Mouse (Mus musculus) embryonic facial prominence, embryonic 12.5 days (tissue): ENCODE measurements at regions not wholly inside any gene's neighbourhood (a gene's known extent, or its start where the extent isn't known, plus 50 kb on each side); places are given as distances from the start of the nearest gene placed in this dataset.

Experiments
- ATAC-seq: fragments of 200-750 bp; cut with Nextera tagmentation; 2 replicates; pipeline ENCODE4 v1.8.0; 2017; ENCODE audit not compliant: insufficient number of reproducible peaks, insufficient read depth, low FRiP score, low TSS enrichment
- H3K27ac ChIP-seq: fragments of 300-500 bp; sonication (generic); 2 replicates; pipeline ENCODE4 v1.5.1; 2016; ENCODE audit warnings: mild to moderate bottlenecking
- H3K27me3 ChIP-seq: fragments of 300-500 bp; sonication (generic); 2 replicates; pipeline ENCODE4 v1.6.1; 2016; ENCODE audit warnings: mild to moderate bottlenecking, moderate library complexity
- H3K36me3 ChIP-seq: fragments of 300-500 bp; sonication (generic); 2 replicates; pipeline ENCODE4 v1.6.1; 2016; ENCODE audit warnings: mild to moderate bottlenecking
- H3K4me1 ChIP-seq: fragments of 300-500 bp; sonication (generic); 2 replicates; pipeline ENCODE4 v1.6.1; 2016
- H3K4me2 ChIP-seq: fragments of 300-500 bp; sonication (generic); replicated peaks from 2 replicates; pipeline ENCODE4 v1.6.1; 2016; ENCODE audit warnings: mild to moderate bottlenecking, moderate library complexity
- H3K4me3 ChIP-seq: fragments of 300-500 bp; sonication (generic); 2 replicates; pipeline ENCODE4 v1.5.1; 2016; ENCODE audit warnings: mild to moderate bottlenecking
- H3K9ac ChIP-seq: fragments of 300-500 bp; sonication (generic); 2 replicates; pipeline ENCODE4 v1.6.1; 2016; ENCODE audit warnings: mild to moderate bottlenecking, moderate library complexity
- H3K9me3 ChIP-seq: fragments of 300-500 bp; sonication (generic); 2 replicates; pipeline ENCODE4 v1.6.1; 2016; ENCODE audit warnings: mild to moderate bottlenecking, moderate library complexity
- WGBS: fragments of 180-500 bp; shearing (Covaris S2); methylation state at CpG from one replicate; pipeline ENCODE4 v1.1.7; 2016; 5-methylcytosine and 5-hydroxymethylcytosine counted together

DNA sequence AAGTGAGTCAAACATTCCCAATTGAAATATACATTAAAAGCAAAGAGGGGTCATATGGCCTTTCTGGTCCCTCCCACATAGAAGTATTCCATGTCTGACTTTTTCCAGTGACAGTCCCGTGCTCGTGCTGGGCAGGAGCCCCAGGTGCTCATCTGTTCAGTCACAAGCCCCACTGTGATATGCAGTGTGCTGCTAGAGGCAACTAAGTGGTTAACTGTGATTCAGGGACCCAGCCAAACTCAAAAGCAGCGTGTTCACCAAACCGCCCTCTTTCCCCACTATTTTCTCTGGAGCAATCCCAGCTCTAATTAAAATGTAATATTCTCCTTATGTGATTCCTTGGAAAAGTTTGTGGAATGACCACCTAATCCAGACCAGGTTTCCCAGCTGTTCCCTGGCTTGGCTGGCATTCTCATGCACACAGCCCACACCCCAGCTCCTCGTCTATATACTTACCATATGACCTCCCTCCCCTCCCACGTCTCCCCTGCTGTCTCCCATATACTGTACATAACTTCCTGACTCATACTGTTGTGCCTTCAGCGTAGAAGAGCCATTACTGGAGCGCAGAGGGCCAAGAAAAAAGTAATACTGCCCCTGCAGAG, 203.6 kb downstream of the Mtx2 start:
- no peaks in the 10 kb centered on the region for H3K27me3 ChIP-seq
- H3K4me1 ChIP-seq: peaks cover 20% of the 10 kb centered on the region
- WGBS: 22% methylated on average over 8 of the region's 8 CpGs
- no peaks in the 10 kb centered on the region for H3K9me3 ChIP-seq
- peak; percentile 95 for ATAC-seq
- H3K36me3 ChIP-seq: no peaks in the 10 kb centered on the region
- H3K4me3 ChIP-seq: no peak overlapping the region
- 0 out of 2 replicates have a peak overlapping the region, but pooled peaks have one; percentile 46 for H3K27ac ChIP-seq
- 0 out of 2 replicates have a peak overlapping the region, but pooled peaks have one; percentile 0 for H3K4me2 ChIP-seq
- no peak overlapping the region for H3K9ac ChIP-seq

DNA sequence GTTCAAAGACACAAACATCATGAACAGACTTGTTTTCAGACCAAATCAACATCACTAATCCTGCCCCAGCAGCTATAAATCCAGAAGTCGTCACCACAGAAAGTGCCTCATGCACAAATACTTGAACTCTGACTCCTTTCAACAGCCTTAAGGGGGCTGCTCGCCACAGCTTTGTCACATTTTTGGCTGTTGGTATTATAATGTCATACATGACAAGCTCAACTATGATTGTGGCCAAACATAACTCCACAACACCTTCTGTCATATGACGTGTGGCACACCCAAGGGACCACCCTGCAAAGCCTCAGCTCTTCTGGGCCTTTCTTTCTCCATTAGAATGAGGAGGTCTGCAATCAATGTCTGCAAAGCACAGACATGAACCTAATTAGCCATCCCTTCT, 209.1 kb downstream of the Mtx2 start:
- H3K9ac ChIP-seq: no peak overlapping the region
- no peak overlapping the region for H3K4me2 ChIP-seq
- no peak for ATAC-seq
- H3K4me3 ChIP-seq: no peak overlapping the region
- no peak overlapping the region for H3K27ac ChIP-seq
- no peaks in the 10 kb centered on the region for H3K27me3 ChIP-seq
- H3K9me3 ChIP-seq: no peaks in the 10 kb centered on the region
- WGBS: 66% methylated on average over 3 of the region's 3 CpGs
- H3K36me3 ChIP-seq: no peaks in the 10 kb centered on the region
- peaks cover 2% of the 10 kb centered on the region; the same call in 1 of the 2 replicates for H3K4me1 ChIP-seq

DNA sequence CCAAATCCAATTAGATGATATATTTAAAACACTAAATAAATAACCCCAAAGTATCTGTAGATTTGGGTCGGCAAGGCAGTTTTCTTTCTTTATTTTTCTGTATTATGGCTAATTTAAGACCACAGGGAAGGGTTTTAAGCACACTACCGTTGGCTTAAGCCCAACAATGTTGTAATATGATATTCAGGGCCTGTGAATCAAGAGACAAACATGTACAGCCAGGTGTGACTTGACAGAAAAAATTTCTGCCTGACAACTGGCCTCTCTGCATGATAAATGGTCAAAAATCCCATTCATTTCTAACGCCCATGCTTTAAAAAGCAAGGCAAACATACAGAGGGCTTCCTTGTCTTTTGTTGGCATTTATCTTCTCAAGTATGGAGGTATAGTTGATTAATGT, 213.5 kb downstream of the Mtx2 start:
- H3K27me3 ChIP-seq: no peaks in the 10 kb centered on the region
- 46% methylated on average over 3 of the region's 3 CpGs for WGBS
- no peaks in the 10 kb centered on the region for H3K9me3 ChIP-seq
- H3K4me1 ChIP-seq: no peaks in the 10 kb centered on the region
- no peak overlapping the region for H3K9ac ChIP-seq
- H3K4me3 ChIP-seq: no peak overlapping the region
- H3K36me3 ChIP-seq: no peaks in the 10 kb centered on the region
- no peak for ATAC-seq
- H3K27ac ChIP-seq: no peak overlapping the region
- no peak overlapping the region for H3K4me2 ChIP-seq

DNA sequence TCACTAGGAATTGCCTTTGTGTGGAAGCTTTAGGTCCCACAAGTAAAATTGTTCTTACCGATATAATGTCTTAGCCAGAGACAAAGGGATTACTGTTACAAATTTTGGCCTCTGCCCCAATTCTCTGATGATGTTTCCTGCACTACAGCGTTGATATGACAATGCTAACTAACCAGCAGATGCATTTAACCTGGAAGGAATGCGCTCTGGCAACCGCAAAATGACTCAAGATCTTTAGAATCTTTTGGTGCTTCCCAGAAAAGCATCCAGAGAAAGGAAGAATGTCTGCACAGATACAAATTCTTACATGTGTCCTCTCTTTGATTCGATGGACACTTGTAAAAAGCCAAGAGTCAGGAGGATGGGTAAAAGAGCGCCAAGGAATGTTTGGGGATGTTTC, 221.3 kb downstream of the Mtx2 start:
- Histone ChIP-seq H3K36me3 (no peaks in the 10 kb centered on the region), H3K9me3 (no peaks in the 10 kb centered on the region), H3K27ac (no peak overlapping the region), H3K9ac (no peak overlapping the region), H3K4me2 (no peak overlapping the region), H3K27me3 (no peaks in the 10 kb centered on the region), H3K4me1 (no peaks in the 10 kb centered on the region), H3K4me3 (no peak overlapping the region)
- WGBS: 78% methylated on average over 6 of the region's 6 CpGs
- ATAC-seq: no peak

DNA sequence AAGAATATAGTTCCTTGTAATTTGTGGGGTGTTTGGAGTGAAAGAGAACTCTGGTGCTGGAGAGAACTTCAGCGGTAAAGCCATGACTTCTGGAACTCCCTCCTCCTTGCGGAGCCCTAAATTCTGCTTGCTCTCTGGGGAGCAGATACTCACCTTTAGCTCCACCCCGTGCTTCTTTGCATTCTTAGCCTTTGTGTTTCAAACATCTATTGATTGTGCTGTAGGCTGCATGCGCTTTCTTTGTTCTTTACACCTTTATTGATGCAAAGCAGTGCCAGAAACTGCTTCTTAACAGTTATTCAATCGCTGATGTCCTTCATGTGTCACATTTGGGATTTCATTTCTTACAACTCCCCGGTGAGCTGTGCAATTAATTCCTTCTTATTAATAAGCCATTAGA, 222.5 kb downstream of the Mtx2 start:
- no peak overlapping the region for H3K4me3 ChIP-seq
- H3K4me2 ChIP-seq: no peak overlapping the region
- no peaks in the 10 kb centered on the region for H3K27me3 ChIP-seq
- no peaks in the 10 kb centered on the region for H3K36me3 ChIP-seq
- no peak for ATAC-seq
- no peak overlapping the region for H3K27ac ChIP-seq
- 46% methylated on average over 6 of the region's 6 CpGs for WGBS
- H3K9me3 ChIP-seq: no peaks in the 10 kb centered on the region
- no peak overlapping the region for H3K9ac ChIP-seq
- no peaks in the 10 kb centered on the region for H3K4me1 ChIP-seq

DNA sequence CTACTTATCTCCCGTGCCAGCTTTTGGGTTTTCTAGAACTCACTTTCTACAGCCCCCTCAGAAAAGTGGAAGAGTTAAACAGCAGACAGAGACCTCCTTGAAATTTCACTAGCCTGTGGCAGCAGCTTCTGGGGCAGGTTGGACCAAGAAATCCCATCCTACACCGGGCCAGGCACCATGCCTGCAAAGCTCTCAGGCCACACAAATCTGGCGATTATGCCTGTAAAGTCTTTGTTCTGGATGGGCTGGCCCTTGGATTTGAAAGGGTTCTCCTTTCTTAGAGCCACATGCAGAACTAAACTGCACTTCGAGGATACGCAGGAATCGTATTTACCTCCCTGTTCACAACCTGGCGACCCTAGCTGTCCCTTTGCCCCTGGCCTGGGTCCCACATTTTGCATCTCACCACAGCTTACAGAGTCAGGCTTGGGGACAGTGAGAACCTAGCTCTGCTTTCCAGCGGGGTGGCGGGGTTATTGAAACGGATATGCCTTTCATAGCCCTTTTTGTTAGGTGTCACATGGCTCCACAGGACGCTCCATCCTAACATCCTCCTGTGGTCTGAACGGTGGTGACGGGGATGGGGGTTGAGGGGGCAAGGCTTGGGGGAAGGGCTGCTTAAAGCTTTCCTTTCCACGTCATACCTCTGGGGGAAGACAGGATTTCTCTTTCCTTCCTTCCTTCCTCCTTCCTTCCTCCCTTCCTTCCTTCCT, 229.0 kb downstream of the Mtx2 start:
- H3K4me2 ChIP-seq: peak overlapping the region; percentile 59
- H3K9me3 ChIP-seq: no peaks in the 10 kb centered on the region
- ATAC-seq: no peak
- H3K36me3 ChIP-seq: no peaks in the 10 kb centered on the region
- peak overlapping the region; percentile 36; the same call in 1 of the 2 replicates for H3K9ac ChIP-seq
- H3K4me1 ChIP-seq: peaks cover 7% of the 10 kb centered on the region
- H3K4me3 ChIP-seq: peak overlapping the region; percentile 30
- peak overlapping the region; percentile 13; the same call in 1 of the 2 replicates for H3K27ac ChIP-seq
- WGBS: 24% methylated on average over 14 of the region's 14 CpGs
- peaks cover 14% of the 10 kb centered on the region; the same call in 1 of the 2 replicates for H3K27me3 ChIP-seq

DNA sequence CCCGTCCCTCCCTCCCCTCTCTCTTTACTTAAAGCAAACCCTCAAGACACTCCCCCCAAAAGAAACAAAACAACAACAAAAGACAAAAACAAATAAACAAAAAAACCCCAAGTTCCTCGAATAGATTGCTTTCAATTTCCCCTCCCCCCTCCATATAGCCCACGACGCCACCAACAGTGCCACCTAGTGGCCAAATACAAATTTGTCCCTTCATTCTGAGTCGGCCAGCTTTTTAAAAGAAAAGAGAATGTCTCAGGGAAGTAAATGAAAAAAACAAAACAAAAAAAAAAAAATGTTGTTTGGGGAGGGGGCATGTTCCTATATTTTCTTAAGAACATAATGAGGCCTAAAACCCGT, 229.6 kb downstream of the Mtx2 start:
- WGBS: 1% methylated on average over 6 of the region's 6 CpGs
- Histone ChIP-seq H3K9ac (peak overlapping the region; percentile 36; the same call in 1 of the 2 replicates), H3K4me1 (peaks cover 7% of the 10 kb centered on the region), H3K27me3 (peaks cover 17% of the 10 kb centered on the region; the same call in 1 of the 2 replicates), H3K9me3 (no peaks in the 10 kb centered on the region), H3K4me3 (peak overlapping the region; percentile 30), H3K4me2 (peak overlapping the region; percentile 59), H3K36me3 (no peaks in the 10 kb centered on the region), H3K27ac (no peak overlapping the region)
- ATAC-seq: no peak

DNA sequence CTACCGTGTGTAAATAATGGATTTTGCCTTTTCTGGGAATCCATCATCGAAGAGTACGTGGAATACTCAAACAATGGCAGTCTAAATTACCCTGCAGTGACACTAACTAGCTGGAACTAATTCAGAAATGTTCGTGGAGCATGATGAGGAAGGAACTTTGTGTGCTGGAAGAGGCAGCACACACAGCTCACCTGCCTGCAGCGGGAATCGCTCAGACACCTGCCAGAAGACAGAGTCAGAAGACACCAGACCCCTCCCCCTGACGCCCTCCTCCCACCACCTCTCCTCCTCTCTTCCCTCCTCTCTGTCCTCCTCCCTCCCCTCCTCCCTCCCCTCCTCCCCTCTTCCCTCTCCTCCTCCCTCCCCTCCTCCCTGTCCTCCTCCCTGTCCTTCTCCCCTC, 235.4 kb downstream of the Mtx2 start:
- Histone ChIP-seq H3K4me2 (no peak overlapping the region), H3K9me3 (no peaks in the 10 kb centered on the region), H3K4me1 (0 out of 2 replicates have a peak, but pooled peaks cover 2% of the 10 kb centered on the region), H3K27me3 (peaks cover 17% of the 10 kb centered on the region; the same call in 1 of the 2 replicates), H3K4me3 (no peak overlapping the region), H3K27ac (no peak overlapping the region), H3K36me3 (no peaks in the 10 kb centered on the region), H3K9ac (no peak overlapping the region)
- no peak for ATAC-seq
- 46% methylated on average over 7 of the region's 7 CpGs for WGBS

DNA sequence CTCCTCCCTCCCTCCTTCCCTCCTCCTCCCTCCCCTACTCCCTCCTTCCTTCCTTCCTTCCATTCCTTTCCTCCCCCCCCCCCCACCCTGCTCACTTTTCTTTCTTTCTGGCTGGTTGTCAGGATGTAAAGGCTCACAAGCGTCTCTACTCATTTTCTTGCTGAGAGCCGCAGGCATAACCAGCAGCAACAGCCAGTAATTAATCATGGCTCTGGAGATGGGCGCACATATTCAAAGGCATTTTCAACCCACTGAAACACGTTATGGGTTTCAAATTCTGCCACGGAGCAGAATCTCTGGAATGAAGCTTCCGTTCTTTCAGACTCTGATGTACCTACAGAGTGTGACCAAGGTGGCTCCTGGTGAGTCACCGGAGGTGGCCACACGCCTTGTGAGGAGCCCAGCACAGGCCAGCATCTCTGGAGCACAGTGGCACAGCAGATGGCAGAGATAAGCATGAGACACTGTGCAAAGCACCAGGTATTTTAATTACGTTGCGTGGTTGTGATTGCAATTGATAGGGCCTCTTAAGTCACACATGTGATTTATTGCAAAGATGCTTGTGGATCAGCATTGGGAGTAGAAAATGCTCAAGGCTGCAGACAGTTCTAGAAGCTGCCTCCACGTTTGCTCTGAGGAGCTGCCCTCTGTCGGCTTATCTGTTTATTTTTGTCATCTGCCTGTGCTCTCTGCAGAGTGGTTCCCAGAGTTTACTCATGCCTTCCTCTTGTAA, 236.0 kb downstream of the Mtx2 start:
- ATAC-seq: 0 out of 2 replicates have a peak, but pooled peaks have one; percentile 49
- Histone ChIP-seq H3K4me2 (no peak overlapping the region), H3K4me1 (0 out of 2 replicates have a peak, but pooled peaks cover 2% of the 10 kb centered on the region), H3K9me3 (no peaks in the 10 kb centered on the region), H3K9ac (no peak overlapping the region), H3K36me3 (no peaks in the 10 kb centered on the region), H3K27me3 (peaks cover 17% of the 10 kb centered on the region; the same call in 1 of the 2 replicates), H3K4me3 (no peak overlapping the region), H3K27ac (no peak overlapping the region)
- 61% methylated on average over 12 of the region's 12 CpGs for WGBS

DNA sequence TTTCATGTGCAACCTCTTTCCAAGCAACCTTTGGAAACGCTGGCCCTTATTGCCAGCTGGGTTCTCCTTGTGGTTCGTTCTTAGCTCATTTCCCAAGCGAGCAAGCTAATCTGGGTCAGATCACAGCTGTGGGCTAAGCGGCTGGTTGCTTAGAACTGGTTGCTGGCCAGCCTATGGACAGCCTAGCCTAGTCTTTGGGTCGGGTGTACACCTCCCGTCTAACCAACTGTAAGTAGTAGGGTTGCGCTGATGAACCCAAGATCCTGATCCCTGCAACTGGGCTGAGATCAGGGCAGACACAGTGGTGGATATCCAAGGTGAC, 236.5 kb downstream of the Mtx2 start:
- WGBS: 84% methylated on average over 7 of the region's 7 CpGs
- Histone ChIP-seq H3K9me3 (no peaks in the 10 kb centered on the region), H3K27me3 (peaks cover 17% of the 10 kb centered on the region; the same call in 1 of the 2 replicates), H3K4me3 (no peak overlapping the region), H3K4me1 (0 out of 2 replicates have a peak, but pooled peaks cover 2% of the 10 kb centered on the region), H3K27ac (no peak overlapping the region), H3K36me3 (no peaks in the 10 kb centered on the region), H3K9ac (no peak overlapping the region), H3K4me2 (no peak overlapping the region)
- no peak for ATAC-seq

DNA sequence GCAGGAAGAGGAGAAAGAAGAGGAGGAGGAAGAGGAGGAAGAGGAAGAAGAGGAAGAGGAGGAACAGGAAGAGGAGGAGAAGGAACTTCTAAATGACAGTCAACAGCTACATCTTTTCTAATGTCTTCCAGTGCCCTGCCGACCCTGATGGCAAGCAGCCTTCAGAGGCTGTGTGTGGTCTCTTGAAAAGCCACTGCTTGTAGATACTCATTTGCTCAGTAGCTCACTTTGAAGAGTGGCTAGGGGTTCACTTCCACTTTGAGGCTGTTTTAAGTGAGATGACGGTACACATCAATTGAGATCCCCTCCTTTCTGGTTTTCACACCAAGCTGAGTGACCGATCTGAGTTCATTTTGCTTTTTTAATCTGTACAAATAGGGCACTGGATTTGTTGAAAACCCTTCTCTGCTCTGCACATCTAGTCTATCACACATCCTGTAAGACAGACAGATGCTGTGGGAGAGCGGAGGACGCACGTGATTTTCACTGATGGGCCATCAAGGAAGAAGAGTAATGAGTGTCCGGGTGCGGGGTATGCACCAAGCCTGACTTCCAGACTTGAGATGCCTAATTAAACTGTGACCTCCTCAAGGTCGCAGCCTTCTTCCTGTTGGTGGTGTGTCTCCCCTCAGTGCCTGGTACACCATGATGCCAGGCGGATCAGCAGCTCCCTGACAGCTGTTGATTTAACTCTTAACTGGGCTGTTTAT, 239.0 kb downstream of the Mtx2 start:
- H3K36me3 ChIP-seq: no peaks in the 10 kb centered on the region
- H3K4me2 ChIP-seq: no peak overlapping the region
- no peak overlapping the region for H3K9ac ChIP-seq
- no peak overlapping the region for H3K4me3 ChIP-seq
- H3K27ac ChIP-seq: no peak overlapping the region
- 65% methylated on average over 10 of the region's 10 CpGs for WGBS
- H3K9me3 ChIP-seq: no peaks in the 10 kb centered on the region
- 0 out of 2 replicates have a peak, but pooled peaks cover 2% of the 10 kb centered on the region for H3K4me1 ChIP-seq
- peaks cover 3% of the 10 kb centered on the region; the same call in 1 of the 2 replicates for H3K27me3 ChIP-seq
- no peak for ATAC-seq
